Mouse (Mus musculus) spleen, embryonic (tissue): ENCODE data around the gene Esrp2.

Source experiments
- CTCF ChIA-PET: fragments of 350-600 bp; sonication (Branson Sonifier 250); formaldehyde crosslinking; loops from one replicate; lab custom pipeline; 2022; lab: Charles Lee

Gene Esrp2

GRCm38 (mm10) chr8:106136156-106137130 lies at the start of gene Esrp2:
Gene Esrp2, minus strand, starts transcription at chr8:106136974.
- CTCF ChIA-PET: interaction anchor here (0.8 kb wide), 1 partner anchor 52 kb away, joined by 3 read pairs; no protein-coding TSS in a partner anchor

- CTCF ChIA-PET: no interaction called here
Observed at GRCm38 (mm10) chr8:106186394-106186793, 49.6 kb upstream of the Esrp2 start.

GRCm38 (mm10) chr8:106185628-106186270 lies 49.0 kb upstream of the Esrp2 start:
- CTCF ChIA-PET: no interaction called here

GRCm38 (mm10) chr8:106178428-106178827 lies 41.7 kb upstream of the Esrp2 start:
- CTCF ChIA-PET: interaction anchor here (0.6 kb wide), 1 partner anchor 248 kb away, joined by 3 read pairs; no protein-coding TSS in a partner anchor

- CTCF ChIA-PET: no interaction called here
Observed at GRCm38 (mm10) chr8:106177594-106177993, 40.8 kb upstream of the Esrp2 start.

GRCm38 (mm10) chr8:106176891-106177290 lies 40.1 kb upstream of the Esrp2 start:
- CTCF ChIA-PET: no interaction called here

GRCm38 (mm10) chr8:106173566-106173965 lies 36.8 kb upstream of the Esrp2 start:
- CTCF ChIA-PET: interaction anchor here (0.6 to 1.1 kb wide), 3 partner anchors 29 to 268 kb away, joined by 3 to 13 read pairs (median 7); no protein-coding TSS in a partner anchor

- CTCF ChIA-PET: interaction anchor here (0.6 to 0.7 kb wide), 2 partner anchors 19 to 561 kb away, joined by 3 to 10 read pairs; no protein-coding TSS in a partner anchor
Observed at GRCm38 (mm10) chr8:106169934-106170480, 33.2 kb upstream of the Esrp2 start.

- CTCF ChIA-PET: no interaction called here
Observed at GRCm38 (mm10) chr8:106169017-106169933, 32.5 kb upstream of the Esrp2 start.

GRCm38 (mm10) chr8:106168356-106169016 lies 31.7 kb upstream of the Esrp2 start, which contains the start of gene Slc7a6:
Gene Slc7a6, plus strand, starts transcription at chr8:106168857.
- CTCF ChIA-PET: no interaction called here

- CTCF ChIA-PET: interaction anchor here (1.0 kb wide), 1 partner anchor 24 kb away, joined by 3 read pairs; no protein-coding TSS in a partner anchor
Observed at GRCm38 (mm10) chr8:106165460-106165859, 28.7 kb upstream of the Esrp2 start.

GRCm38 (mm10) chr8:106163251-106163650 lies 26.5 kb upstream of the Esrp2 start:
- CTCF ChIA-PET: interaction anchor here (0.5 to 1.0 kb wide), 2 partner anchors 32 to 203 kb away, joined by 3 to 8 read pairs; no protein-coding TSS in a partner anchor

- CTCF ChIA-PET: interaction anchor here (0.8 kb wide), 1 partner anchor 9 kb away, joined by 3 read pairs; no protein-coding TSS in a partner anchor
Observed at GRCm38 (mm10) chr8:106159876-106160275, 23.1 kb upstream of the Esrp2 start.

- CTCF ChIA-PET: no interaction called here
Observed at GRCm38 (mm10) chr8:106158381-106158780, 21.6 kb upstream of the Esrp2 start.

GRCm38 (mm10) chr8:106157419-106157818 lies 20.6 kb upstream of the Esrp2 start:
- CTCF ChIA-PET: no interaction called here

GRCm38 (mm10) chr8:106152876-106153275 lies 16.1 kb upstream of the Esrp2 start:
- CTCF ChIA-PET: no interaction called here

GRCm38 (mm10) chr8:106151041-106151440 lies 14.3 kb upstream of the Esrp2 start:
- CTCF ChIA-PET: interaction anchor here (0.6 kb wide), 1 partner anchor 9 kb away, joined by 3 read pairs; no protein-coding TSS in a partner anchor

GRCm38 (mm10) chr8:106150653-106151000 lies 13.9 kb upstream of the Esrp2 start:
- CTCF ChIA-PET: interaction anchor here (0.6 kb wide), 1 partner anchor 10 kb away, joined by 3 read pairs; no protein-coding TSS in a partner anchor

GRCm38 (mm10) chr8:106149801-106150652 lies 13.3 kb upstream of the Esrp2 start, which contains the start of gene Pla2g15:
Gene Pla2g15, plus strand, starts transcription at chr8:106150399.
- CTCF ChIA-PET: interaction anchor here (0.5 to 0.6 kb wide), 2 partner anchors 8 to 10 kb away, joined by 3 read pairs; no protein-coding TSS in a partner anchor
